Mouse (Mus musculus): ENCODE results near the gene Fn1. TPM values are rescaled to one million over a fixed set of nuclear protein-coding genes. Genes with fewer than 3 reads are reported as not detected.

Gene Fn1
- polyA plus RNA-seq, 1 experiment from 2014 or later = 158 TPM

- no peak overlapping the region for H3K9ac ChIP-seq
- no peak overlapping the region for H3K4me2 ChIP-seq
- ATAC-seq (replicated peaks; ENCODE audit: insufficient number of reproducible peaks, insufficient read depth, low FRiP score, low read depth) = no peak
- H3K9me3 ChIP-seq (replicated peaks) = no peaks in the 10 kb centered on the region
- H3K27ac ChIP-seq = no peak overlapping the region
- no peak overlapping the region for H3K4me3 ChIP-seq
- 66% methylated on average over 6 of the region's 6 CpGs for WGBS
- no peaks in the 10 kb centered on the region for H3K4me1 ChIP-seq (replicated peaks)
- H3K36me3 ChIP-seq = peaks cover 50% of the 10 kb centered on the region
- no peaks in the 10 kb centered on the region for H3K27me3 ChIP-seq
Observed at GRCm38 (mm10) chr1:71634471-71634981, 18.5 kb downstream of the Fn1 start.

- H3K9ac ChIP-seq = no peak overlapping the region
- peaks cover 64% of the 10 kb centered on the region for H3K36me3 ChIP-seq
- 84% methylated on average over 10 of the region's 10 CpGs for WGBS
- ATAC-seq (replicated peaks; ENCODE audit: insufficient number of reproducible peaks, insufficient read depth, low FRiP score, low read depth) = no peak
- no peak overlapping the region for H3K4me2 ChIP-seq
- no peak overlapping the region for H3K4me3 ChIP-seq
- H3K27ac ChIP-seq = no peak overlapping the region
- H3K4me1 ChIP-seq (replicated peaks) = no peaks in the 10 kb centered on the region
- H3K9me3 ChIP-seq (replicated peaks) = no peaks in the 10 kb centered on the region
- H3K27me3 ChIP-seq = no peaks in the 10 kb centered on the region
Observed at GRCm38 (mm10) chr1:71632387-71632786, 20.6 kb downstream of the Fn1 start.

GRCm38 (mm10) chr1:71631811-71632210 lies 21.2 kb downstream of the Fn1 start:
- WGBS = 84% methylated on average over 6 of the region's 6 CpGs
- Histone ChIP-seq H3K9ac (no peak overlapping the region), H3K9me3 (replicated peaks) (no peaks in the 10 kb centered on the region), H3K4me3 (no peak overlapping the region), H3K27ac (no peak overlapping the region), H3K36me3 (peaks cover 64% of the 10 kb centered on the region), H3K4me1 (replicated peaks) (no peaks in the 10 kb centered on the region), H3K4me2 (no peak overlapping the region), H3K27me3 (no peaks in the 10 kb centered on the region)
- ATAC-seq (replicated peaks; ENCODE audit: insufficient number of reproducible peaks, insufficient read depth, low FRiP score, low read depth) = no peak

- no peak overlapping the region for H3K9ac ChIP-seq
- H3K4me1 ChIP-seq (replicated peaks) = no peaks in the 10 kb centered on the region
- H3K9me3 ChIP-seq (replicated peaks) = no peaks in the 10 kb centered on the region
- no peaks in the 10 kb centered on the region for H3K27me3 ChIP-seq
- H3K4me2 ChIP-seq = no peak overlapping the region
- H3K36me3 ChIP-seq = peaks cover 60% of the 10 kb centered on the region
- ATAC-seq (replicated peaks; ENCODE audit: insufficient number of reproducible peaks, insufficient read depth, low FRiP score, low read depth) = no peak
- 75% methylated on average over 8 of the region's 8 CpGs for WGBS
- H3K27ac ChIP-seq = no peak overlapping the region
- no peak overlapping the region for H3K4me3 ChIP-seq
Observed at GRCm38 (mm10) chr1:71630243-71630642, 22.8 kb downstream of the Fn1 start.

- no peak overlapping the region for H3K9ac ChIP-seq
- no peaks in the 10 kb centered on the region for H3K9me3 ChIP-seq (replicated peaks)
- 83% methylated on average over 6 of the region's 6 CpGs for WGBS
- no peaks in the 10 kb centered on the region for H3K4me1 ChIP-seq (replicated peaks)
- H3K27me3 ChIP-seq = no peaks in the 10 kb centered on the region
- no peak overlapping the region for H3K27ac ChIP-seq
- H3K4me3 ChIP-seq = no peak overlapping the region
- no peak for ATAC-seq (replicated peaks; ENCODE audit: insufficient number of reproducible peaks, insufficient read depth, low FRiP score, low read depth)
- H3K4me2 ChIP-seq = no peak overlapping the region
- peaks cover 80% of the 10 kb centered on the region for H3K36me3 ChIP-seq
Observed at GRCm38 (mm10) chr1:71623625-71624024, 29.4 kb downstream of the Fn1 start.

GRCm38 (mm10) chr1:71621526-71621925 lies 31.5 kb downstream of the Fn1 start:
- Histone ChIP-seq H3K9ac (no peak overlapping the region), H3K36me3 (peaks cover 75% of the 10 kb centered on the region), H3K9me3 (replicated peaks) (no peaks in the 10 kb centered on the region), H3K4me1 (replicated peaks) (no peaks in the 10 kb centered on the region), H3K4me3 (no peak overlapping the region), H3K27ac (no peak overlapping the region), H3K4me2 (no peak overlapping the region), H3K27me3 (no peaks in the 10 kb centered on the region)
- 88% methylated on average over 2 of the region's 2 CpGs for WGBS
- ATAC-seq (replicated peaks; ENCODE audit: insufficient number of reproducible peaks, insufficient read depth, low FRiP score, low read depth) = no peak

GRCm38 (mm10) chr1:71614545-71615246 lies 38.3 kb downstream of the Fn1 start:
- Histone ChIP-seq H3K4me1 (replicated peaks) (no peaks in the 10 kb centered on the region), H3K36me3 (peaks cover 83% of the 10 kb centered on the region), H3K9me3 (replicated peaks) (no peaks in the 10 kb centered on the region), H3K27me3 (no peaks in the 10 kb centered on the region), H3K9ac (no peak overlapping the region), H3K27ac (no peak overlapping the region), H3K4me2 (no peak overlapping the region), H3K4me3 (no peak overlapping the region)
- ATAC-seq (replicated peaks; ENCODE audit: insufficient number of reproducible peaks, insufficient read depth, low FRiP score, low read depth) = no peak
- WGBS = 76% methylated on average over 8 of the region's 8 CpGs

GRCm38 (mm10) chr1:71612256-71612655 lies 40.7 kb downstream of the Fn1 start:
- H3K4me2 ChIP-seq = no peak overlapping the region
- no peak overlapping the region for H3K27ac ChIP-seq
- no peaks in the 10 kb centered on the region for H3K27me3 ChIP-seq
- no peaks in the 10 kb centered on the region for H3K9me3 ChIP-seq (replicated peaks)
- ATAC-seq (replicated peaks; ENCODE audit: insufficient number of reproducible peaks, insufficient read depth, low FRiP score, low read depth) = no peak
- peaks cover 77% of the 10 kb centered on the region for H3K36me3 ChIP-seq
- H3K4me3 ChIP-seq = no peak overlapping the region
- 91% methylated on average over 21 of the region's 21 CpGs for WGBS
- H3K9ac ChIP-seq = no peak overlapping the region
- no peaks in the 10 kb centered on the region for H3K4me1 ChIP-seq (replicated peaks)

- Histone ChIP-seq H3K9ac (no peak overlapping the region), H3K27me3 (no peaks in the 10 kb centered on the region), H3K27ac (no peak overlapping the region), H3K4me3 (no peak overlapping the region), H3K4me2 (no peak overlapping the region), H3K36me3 (peaks cover 87% of the 10 kb centered on the region), H3K9me3 (replicated peaks) (no peaks in the 10 kb centered on the region), H3K4me1 (replicated peaks) (no peaks in the 10 kb centered on the region)
- WGBS = 74% methylated on average over 5 of the region's 5 CpGs
- no peak for ATAC-seq (replicated peaks; ENCODE audit: insufficient number of reproducible peaks, insufficient read depth, low FRiP score, low read depth)
Observed at GRCm38 (mm10) chr1:71609916-71610315, 43.1 kb downstream of the Fn1 start.

- Histone ChIP-seq H3K4me1 (replicated peaks) (no peaks in the 10 kb centered on the region), H3K4me3 (no peak overlapping the region), H3K4me2 (no peak overlapping the region), H3K27ac (no peak overlapping the region), H3K36me3 (peaks cover 88% of the 10 kb centered on the region), H3K27me3 (no peaks in the 10 kb centered on the region), H3K9me3 (replicated peaks) (no peaks in the 10 kb centered on the region), H3K9ac (no peak overlapping the region)
- no peak for ATAC-seq (replicated peaks; ENCODE audit: insufficient number of reproducible peaks, insufficient read depth, low FRiP score, low read depth)
- 94% methylated on average over 37 of the region's 37 CpGs for WGBS
Observed at GRCm38 (mm10) chr1:71609057-71609775, 43.8 kb downstream of the Fn1 start.

GRCm38 (mm10) chr1:71606600-71607325 lies 46.2 kb downstream of the Fn1 start:
- Histone ChIP-seq H3K36me3 (peaks cover 87% of the 10 kb centered on the region), H3K4me3 (no peak overlapping the region), H3K27me3 (no peaks in the 10 kb centered on the region), H3K4me1 (replicated peaks) (no peaks in the 10 kb centered on the region), H3K27ac (no peak overlapping the region), H3K4me2 (no peak overlapping the region), H3K9ac (no peak overlapping the region), H3K9me3 (replicated peaks) (no peaks in the 10 kb centered on the region)
- WGBS = 89% methylated on average over 8 of the region's 8 CpGs
- ATAC-seq (replicated peaks; ENCODE audit: insufficient number of reproducible peaks, insufficient read depth, low FRiP score, low read depth) = no peak

Data from heart, embryonic 15.5 days (tissue).